Mouse (Mus musculus): ENCODE results near the gene Fbn1. TPM values are rescaled to one million over a fixed set of nuclear protein-coding genes. Genes with fewer than 3 reads are reported as not detected.

Gene Fbn1
- polyA plus RNA-seq, 1 experiment from 2014 or later, result 9.9 TPM

DNA sequence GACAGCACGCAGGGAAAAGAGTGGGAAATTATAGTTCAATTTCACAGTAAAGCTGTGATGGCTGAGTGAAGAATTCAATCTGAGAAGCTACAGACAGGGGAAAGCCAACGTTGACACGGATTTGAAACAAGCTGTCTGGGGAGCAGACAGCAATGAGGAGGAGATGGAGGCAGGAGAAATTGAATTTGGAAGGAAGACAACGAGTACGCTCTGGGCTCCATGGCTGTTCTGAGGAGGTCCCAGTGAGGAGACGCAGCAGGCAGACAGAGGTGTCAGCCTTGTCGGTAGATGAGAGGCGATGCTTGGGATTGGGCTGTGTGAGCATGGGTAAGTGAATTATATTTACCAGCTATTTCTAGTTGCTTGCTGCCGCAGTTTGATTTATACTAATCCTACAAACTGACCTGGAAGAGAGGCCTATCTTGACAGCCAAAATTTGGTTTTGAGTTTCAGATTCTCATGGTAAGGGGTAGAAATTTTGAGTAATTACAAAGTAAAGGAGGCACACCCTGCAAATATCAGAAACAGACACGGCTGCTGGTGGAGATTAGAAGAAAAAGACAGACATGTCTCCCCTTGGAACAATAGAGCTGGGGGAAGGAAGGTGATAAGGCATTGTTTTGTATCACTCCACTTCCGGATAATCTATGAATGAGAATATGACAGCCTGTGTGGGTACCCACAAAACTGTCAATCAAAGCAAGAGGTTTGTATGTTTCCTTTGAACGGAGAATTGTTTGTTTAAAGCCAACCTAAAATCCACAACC is 7.7 kb upstream of the Fbn1 start:
- Histone ChIP-seq H3K9ac (ENCODE audit: low read depth, low read length) (no peak overlapping the region), H3K4me2 (replicated peaks; ENCODE audit: low read depth) (no peak overlapping the region), H3K4me1 (replicated peaks; ENCODE audit: control insufficient read depth, insufficient read depth, low read length) (no peaks in the 10 kb centered on the region), H3K9me3 (ENCODE audit: control insufficient read depth) (no peaks in the 10 kb centered on the region), H3K4me3 (ENCODE audit: low read depth, low read length) (no peak overlapping the region), H3K36me3 (ENCODE audit: control insufficient read depth, insufficient read depth) (no peaks in the 10 kb centered on the region), H3K27me3 (replicated peaks; ENCODE audit: control insufficient read depth, insufficient read depth, low read length) (no peaks in the 10 kb centered on the region), H3K27ac (ENCODE audit: low read depth, low read length) (no peak overlapping the region)
- no peak for TF ChIP-seq CTCF (IDR thresholded peaks at IDR 0.05; ENCODE audit: low read depth)
- ATAC-seq, result no peak
- 67% methylated on average over 12 of the region's 12 CpGs for WGBS

DNA sequence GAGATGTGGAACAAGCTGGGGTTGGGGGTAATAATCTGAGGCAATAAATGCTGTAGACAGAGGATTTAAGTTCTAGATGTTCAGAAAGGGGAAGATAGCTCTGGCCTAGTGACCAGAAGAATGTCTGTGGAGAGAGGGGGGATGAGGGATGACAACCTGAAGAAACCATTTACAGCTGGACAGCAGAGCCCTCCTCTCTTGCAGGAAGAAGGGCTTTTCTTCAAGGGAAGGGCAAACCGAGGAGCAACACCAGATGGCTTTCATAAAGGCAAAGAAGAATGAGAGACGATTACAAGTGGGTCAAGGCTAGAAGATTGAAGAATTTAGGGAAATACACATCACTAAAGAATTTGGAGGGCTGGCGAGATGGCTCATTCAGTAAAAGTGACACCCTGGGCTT is 6.6 kb upstream of the Fbn1 start:
- Histone ChIP-seq H3K9ac (ENCODE audit: low read depth, low read length) (no peak overlapping the region), H3K4me1 (replicated peaks; ENCODE audit: control insufficient read depth, insufficient read depth, low read length) (no peaks in the 10 kb centered on the region), H3K4me2 (replicated peaks; ENCODE audit: low read depth) (no peak overlapping the region), H3K27ac (ENCODE audit: low read depth, low read length) (no peak overlapping the region), H3K9me3 (ENCODE audit: control insufficient read depth) (no peaks in the 10 kb centered on the region), H3K27me3 (replicated peaks; ENCODE audit: control insufficient read depth, insufficient read depth, low read length) (no peaks in the 10 kb centered on the region), H3K36me3 (ENCODE audit: control insufficient read depth, insufficient read depth) (no peaks in the 10 kb centered on the region), H3K4me3 (ENCODE audit: low read depth, low read length) (no peak overlapping the region)
- ATAC-seq, result no peak
- WGBS, result 54% methylated on average over 3 of the region's 3 CpGs
- TF ChIP-seq CTCF (IDR thresholded peaks at IDR 0.05; ENCODE audit: low read depth), result no peak

DNA sequence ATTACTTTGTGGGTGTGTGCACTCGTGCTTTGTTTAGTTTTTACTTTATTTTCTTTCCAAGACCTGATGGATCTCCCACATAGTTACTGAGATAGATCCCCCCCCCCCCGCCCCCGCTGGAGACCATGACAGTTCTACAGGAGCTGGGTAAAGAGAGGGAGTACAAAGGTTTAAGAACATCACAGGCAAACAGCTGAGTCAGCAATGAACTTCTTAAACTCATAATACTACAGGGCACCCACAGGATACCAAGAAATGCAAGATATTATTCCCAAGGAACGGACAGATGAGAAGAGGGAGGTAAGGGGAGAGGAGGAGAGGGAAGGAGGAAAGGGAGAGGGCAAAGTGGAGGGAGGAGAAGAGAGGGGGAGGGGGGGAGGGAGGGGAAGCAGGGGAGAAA is 4.8 kb upstream of the Fbn1 start:
- H3K36me3 ChIP-seq (ENCODE audit: control insufficient read depth, insufficient read depth), result no peaks in the 10 kb centered on the region
- no peak overlapping the region for H3K4me2 ChIP-seq (replicated peaks; ENCODE audit: low read depth)
- H3K27ac ChIP-seq (ENCODE audit: low read depth, low read length), result no peak overlapping the region
- ATAC-seq, result no peak
- no peaks in the 10 kb centered on the region for H3K4me1 ChIP-seq (replicated peaks; ENCODE audit: control insufficient read depth, insufficient read depth, low read length)
- H3K27me3 ChIP-seq (replicated peaks; ENCODE audit: control insufficient read depth, insufficient read depth, low read length), result no peaks in the 10 kb centered on the region; the same call in 1 of the 2 replicates
- no peaks in the 10 kb centered on the region for H3K9me3 ChIP-seq (ENCODE audit: control insufficient read depth)
- 82% methylated on average over 4 of the region's 4 CpGs for WGBS
- no peak overlapping the region for H3K4me3 ChIP-seq (ENCODE audit: low read depth, low read length)
- no peak overlapping the region for H3K9ac ChIP-seq (ENCODE audit: low read depth, low read length)
- no peak for TF ChIP-seq CTCF (IDR thresholded peaks at IDR 0.05; ENCODE audit: low read depth)

DNA sequence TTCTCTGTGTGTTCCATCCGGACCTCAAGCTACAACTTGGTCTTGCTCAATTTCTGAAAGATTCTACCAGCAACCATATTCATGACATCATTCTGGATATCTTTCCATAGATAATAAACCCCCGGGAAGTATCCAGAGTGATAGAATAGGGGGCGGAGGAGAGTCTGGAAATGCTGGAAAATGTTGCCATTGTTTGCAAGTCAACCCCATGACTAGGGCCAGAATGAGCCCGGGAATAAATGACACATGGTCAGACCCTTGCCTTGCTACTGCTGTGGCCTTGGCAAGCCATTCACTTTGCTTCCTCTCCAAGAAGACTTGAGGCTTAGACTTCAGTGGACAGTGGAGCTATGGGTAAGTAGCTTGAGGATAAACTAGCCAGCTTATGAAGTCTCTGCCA is 4.1 kb upstream of the Fbn1 start:
- Histone ChIP-seq H3K27ac (ENCODE audit: low read depth, low read length) (no peak overlapping the region), H3K27me3 (replicated peaks; ENCODE audit: control insufficient read depth, insufficient read depth, low read length) (peaks cover 3% of the 10 kb centered on the region; the same call in 1 of the 2 replicates), H3K9me3 (ENCODE audit: control insufficient read depth) (no peaks in the 10 kb centered on the region), H3K36me3 (ENCODE audit: control insufficient read depth, insufficient read depth) (no peaks in the 10 kb centered on the region), H3K4me2 (replicated peaks; ENCODE audit: low read depth) (no peak overlapping the region), H3K9ac (ENCODE audit: low read depth, low read length) (no peak overlapping the region), H3K4me3 (ENCODE audit: low read depth, low read length) (no peak overlapping the region), H3K4me1 (replicated peaks; ENCODE audit: control insufficient read depth, insufficient read depth, low read length) (no peaks in the 10 kb centered on the region)
- 81% methylated on average over 4 of the region's 4 CpGs for WGBS
- TF ChIP-seq CTCF (IDR thresholded peaks at IDR 0.05; ENCODE audit: low read depth), result no peak
- ATAC-seq, result no peak

DNA sequence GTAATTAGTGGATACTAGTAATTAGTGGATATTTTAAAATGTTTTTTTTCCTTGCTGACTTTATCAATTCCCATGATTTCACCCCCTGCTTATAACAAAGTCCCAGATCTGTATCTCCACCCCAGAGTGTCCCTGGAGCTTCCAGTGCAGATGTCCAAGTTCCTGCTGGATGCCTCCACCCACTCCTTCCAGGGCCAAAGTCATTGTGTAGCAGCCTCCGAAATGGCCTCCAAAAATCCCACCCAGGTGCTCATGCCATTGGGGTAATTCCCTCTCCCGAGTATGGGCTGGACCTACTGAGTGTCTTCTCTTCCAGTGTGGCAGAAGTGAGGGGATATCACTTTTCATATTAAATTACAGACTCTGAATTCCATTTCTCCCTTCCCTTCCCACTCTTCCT is 3.0 kb upstream of the Fbn1 start:
- no peak for ATAC-seq
- no peaks in the 10 kb centered on the region for H3K9me3 ChIP-seq (ENCODE audit: control insufficient read depth)
- WGBS, result 84% methylated on average over 2 of the region's 2 CpGs
- TF ChIP-seq CTCF (IDR thresholded peaks at IDR 0.05; ENCODE audit: low read depth), result no peak
- no peaks in the 10 kb centered on the region for H3K4me1 ChIP-seq (replicated peaks; ENCODE audit: control insufficient read depth, insufficient read depth, low read length)
- no peak overlapping the region for H3K27ac ChIP-seq (ENCODE audit: low read depth, low read length)
- H3K27me3 ChIP-seq (replicated peaks; ENCODE audit: control insufficient read depth, insufficient read depth, low read length), result peaks cover 15% of the 10 kb centered on the region
- H3K4me3 ChIP-seq (ENCODE audit: low read depth, low read length), result no peak overlapping the region
- no peak overlapping the region for H3K4me2 ChIP-seq (replicated peaks; ENCODE audit: low read depth)
- H3K9ac ChIP-seq (ENCODE audit: low read depth, low read length), result no peak overlapping the region
- H3K36me3 ChIP-seq (ENCODE audit: control insufficient read depth, insufficient read depth), result no peaks in the 10 kb centered on the region

DNA sequence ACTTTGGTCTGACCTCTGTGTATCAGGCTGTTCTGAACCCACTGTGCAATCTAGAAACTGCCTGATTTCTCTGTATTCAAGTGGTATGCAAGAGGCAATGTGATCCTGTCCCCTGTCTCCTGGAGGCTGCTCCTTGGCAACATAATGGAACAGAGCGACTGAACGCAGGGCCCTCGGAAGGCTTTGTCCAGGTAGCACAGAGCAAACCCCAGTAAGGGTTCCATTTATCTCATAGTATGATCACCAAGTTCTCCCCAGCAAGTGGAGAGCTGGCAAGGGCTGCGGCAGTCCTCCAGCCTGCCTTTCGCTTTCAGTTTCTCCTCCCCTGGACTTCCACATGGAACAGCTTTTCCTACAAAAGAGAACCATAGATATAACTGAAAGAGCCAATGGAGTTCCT is 588 bp upstream of the Fbn1 start:
- Histone ChIP-seq H3K9me3 (ENCODE audit: control insufficient read depth) (no peaks in the 10 kb centered on the region), H3K4me1 (replicated peaks; ENCODE audit: control insufficient read depth, insufficient read depth, low read length) (no peaks in the 10 kb centered on the region), H3K27ac (ENCODE audit: low read depth, low read length) (no peak overlapping the region), H3K4me2 (replicated peaks; ENCODE audit: low read depth) (no peak overlapping the region), H3K4me3 (ENCODE audit: low read depth, low read length) (no peak overlapping the region), H3K27me3 (replicated peaks; ENCODE audit: control insufficient read depth, insufficient read depth, low read length) (peaks cover 29% of the 10 kb centered on the region), H3K9ac (ENCODE audit: low read depth, low read length) (no peak overlapping the region), H3K36me3 (ENCODE audit: control insufficient read depth, insufficient read depth) (no peaks in the 10 kb centered on the region)
- TF ChIP-seq CTCF (IDR thresholded peaks at IDR 0.05; ENCODE audit: low read depth), result no peak
- ATAC-seq, result no peak
- 90% methylated on average over 5 of the region's 5 CpGs for WGBS

Measured in intestine, postnatal 0 days (tissue).